Mouse (Mus musculus): Measurements from ENCODE around the gene Anapc15.

DNA sequence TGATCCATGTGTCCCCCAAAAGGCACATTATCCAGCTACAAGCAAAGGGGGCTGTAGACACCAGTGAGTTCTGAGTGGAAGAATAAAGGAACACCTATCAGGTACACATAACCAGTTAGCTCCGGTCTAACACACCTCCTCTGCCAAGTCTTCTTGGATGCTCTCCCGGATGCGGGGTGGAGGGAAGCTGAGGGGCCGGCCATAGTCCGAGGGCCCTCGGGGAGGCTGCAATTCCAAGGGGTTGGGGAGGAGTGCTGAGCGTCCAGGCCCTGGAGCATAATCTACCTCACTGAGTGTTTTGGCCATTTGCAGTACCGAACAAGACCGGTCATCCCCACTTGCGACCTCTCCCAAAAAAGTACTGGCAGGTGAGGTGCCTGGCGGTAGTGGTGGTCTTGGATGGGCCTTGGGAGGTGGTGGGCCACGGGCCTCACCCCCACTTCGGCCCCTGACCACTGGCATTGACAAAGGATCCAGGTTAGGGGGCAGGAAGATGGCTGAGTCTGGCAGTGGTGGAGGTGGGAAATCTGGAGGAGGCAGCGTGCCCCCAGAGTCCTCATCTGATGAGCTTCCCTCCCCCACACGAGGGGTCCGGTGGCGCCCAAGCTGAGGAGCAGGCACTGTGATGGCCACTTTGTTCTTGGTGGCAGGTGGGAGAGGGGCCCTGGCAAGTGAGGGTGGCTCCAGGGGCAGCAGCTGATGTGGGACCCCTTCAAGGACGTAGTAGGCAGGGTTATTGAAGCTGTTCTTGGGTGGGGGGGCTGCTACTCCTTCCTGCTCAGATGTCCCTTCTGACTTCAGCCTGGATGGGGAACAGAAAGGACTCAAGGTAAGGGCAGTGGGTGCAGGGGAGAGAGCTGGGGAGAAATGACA lies 39.5 kb upstream of the Anapc15 start:
- TF ChIP-seq POLR2A (IDR thresholded peaks at IDR 0.05; ENCODE audit: insufficient read depth, low read length) (no peak), CTCF (IDR thresholded peaks at IDR 0.05; ENCODE audit: low read depth, low read length) (no peak), EP300 (IDR thresholded peaks at IDR 0.05; ENCODE audit: insufficient read depth, low read depth, low read length) (no peak)

Measured in ES-Bruce4 (cell line).